Mouse (Mus musculus) cerebellum, adult 18-20 months (tissue): ENCODE results near the gene Smarcal1.
A peak's percentile ranks its signal among the peaks of the same experiment; 100 is the strongest.

Experiments
- DNase-seq, 2 experiments: peaks; one replicate each; pipeline ENCODE4 v3.0.0; 2021

The Smarcal1 gene

DNA sequence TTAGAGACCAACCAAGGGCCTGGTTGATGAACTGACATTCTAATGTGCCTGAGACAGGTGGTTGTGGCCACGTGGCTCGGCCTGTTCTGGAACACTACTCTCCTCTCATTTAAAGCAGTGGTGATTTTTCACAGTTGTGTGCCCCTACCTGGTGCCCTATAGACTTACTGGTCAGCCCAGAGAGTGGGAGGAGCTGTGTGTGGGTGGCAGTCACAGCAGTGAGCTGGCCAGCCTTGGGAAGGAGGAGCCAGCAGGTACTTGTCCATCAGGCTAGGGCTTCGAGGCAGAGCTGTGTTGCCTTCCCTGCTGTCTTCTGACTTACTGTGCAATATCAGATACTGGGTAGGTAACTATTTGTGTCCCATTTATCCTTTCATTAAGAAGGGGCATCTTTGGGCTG, 9.3 kb downstream of the Smarcal1 start:
- no peak for DNase-seq

DNA sequence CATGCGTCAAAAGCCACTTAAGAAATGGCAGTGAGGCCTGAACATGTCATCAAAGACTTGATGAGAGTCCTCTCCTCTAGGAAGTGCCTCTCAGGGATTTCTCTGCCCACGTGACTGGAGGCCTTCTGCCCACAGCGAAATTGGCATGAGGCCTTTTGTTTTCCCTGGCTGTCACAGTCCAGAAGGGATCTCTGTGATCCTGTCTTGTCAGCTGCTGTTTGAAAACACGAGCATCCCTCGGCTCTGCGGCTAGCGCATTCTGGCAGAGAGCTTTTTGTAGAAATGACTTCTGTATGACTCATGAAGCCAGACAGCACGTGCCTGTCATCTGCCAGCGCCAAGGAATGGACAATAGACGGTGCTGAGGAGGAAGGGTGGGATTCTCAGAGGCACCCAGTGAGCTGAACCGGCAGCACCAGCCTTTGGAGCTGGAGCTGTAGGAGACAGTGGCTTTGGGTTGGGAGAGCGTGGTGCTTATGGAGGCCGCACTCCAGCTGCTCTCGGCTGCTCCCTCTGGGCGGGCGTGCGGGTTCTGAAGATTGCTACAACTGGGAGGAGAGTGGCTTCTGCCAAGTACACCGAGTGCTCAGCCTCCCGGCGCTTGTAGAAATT, 10.4 kb downstream of the Smarcal1 start:
- peak; percentile 60 to 71 for DNase-seq

- no peak for DNase-seq
Measured at GRCm38 (mm10) chr1:72595686-72596085, 12.6 kb downstream of the Smarcal1 start.

- no peak for DNase-seq
Measured at GRCm38 (mm10) chr1:72596231-72596630, 13.2 kb downstream of the Smarcal1 start.

GRCm38 (mm10) chr1:72599146-72600101, 16.4 kb downstream of the Smarcal1 start:
- DNase-seq = no peak

GRCm38 (mm10) chr1:72600778-72601177, 17.7 kb downstream of the Smarcal1 start:
- no peak for DNase-seq

GRCm38 (mm10) chr1:72601233-72601632, 18.2 kb downstream of the Smarcal1 start:
- no peak for DNase-seq

- DNase-seq = no peak
Measured at GRCm38 (mm10) chr1:72602186-72602585, 19.1 kb downstream of the Smarcal1 start.

- DNase-seq = no peak
Measured at GRCm38 (mm10) chr1:72602803-72603202, 19.8 kb downstream of the Smarcal1 start.

DNA sequence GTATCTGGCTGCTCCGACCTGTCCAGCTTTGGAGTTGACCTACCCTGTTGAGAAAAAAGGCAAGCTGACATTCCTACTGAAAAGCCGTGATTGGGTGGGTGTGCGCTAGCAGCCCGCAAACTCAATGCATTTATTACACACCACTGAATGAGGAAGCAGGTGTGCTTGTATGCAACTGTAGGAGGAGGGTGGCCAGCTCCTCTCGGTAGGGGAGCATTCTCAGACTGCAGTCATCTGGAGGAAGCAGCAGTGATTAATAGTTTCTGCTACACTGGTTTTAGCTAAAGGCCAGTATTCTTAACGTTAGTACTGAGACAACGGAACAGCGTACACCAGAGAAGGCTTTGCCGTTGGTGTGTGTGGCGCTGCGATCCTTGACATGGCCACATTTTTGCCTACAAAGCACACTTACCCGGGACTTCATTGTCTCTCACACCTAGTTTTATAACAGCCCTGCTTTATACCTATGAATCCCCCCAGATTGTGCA, 23.2 kb downstream of the Smarcal1 start:
- DNase-seq = no peak

GRCm38 (mm10) chr1:72609129-72609528, 26.1 kb downstream of the Smarcal1 start:
- DNase-seq = no peak

GRCm38 (mm10) chr1:72609887-72610877, 27.1 kb downstream of the Smarcal1 start:
- DNase-seq = no peak

GRCm38 (mm10) chr1:72612172-72612571, 29.1 kb downstream of the Smarcal1 start:
- DNase-seq = no peak

GRCm38 (mm10) chr1:72635221-72635620, 52.2 kb downstream of the Smarcal1 start:
- no peak for DNase-seq

GRCm38 (mm10) chr1:72640658-72641410, 57.8 kb downstream of the Smarcal1 start:
- DNase-seq = peak; percentile 50 to 61

- no peak for DNase-seq
Measured at GRCm38 (mm10) chr1:72673070-72673469, 90.0 kb downstream of the Smarcal1 start.
